Mouse (Mus musculus) MEL (cell line): ENCODE results near the gene Gm960. TPM values are rescaled to one million over a fixed set of nuclear protein-coding genes. Genes with fewer than 3 reads are reported as not detected.

Experiments used
- DNase-seq: peaks from one replicate; pipeline ENCODE4 v3.0.0; 2011; ENCODE audit warnings: low read depth, low spot score
- H3K27ac ChIP-seq: 2 replicates; pipeline ENCODE4 v1.5.1; 2012; ENCODE audit warnings: low read depth, mild to moderate bottlenecking, control low read depth, low read length, moderate library complexity; ENCODE audit not compliant: control insufficient read depth
- H3K27me3 ChIP-seq, 2 experiments: fragments of 150-350 bp in 1 of 2; sonication (generic) in 1 of 2; 2 replicates each; pipeline ENCODE4 v1.6.1; 2012; ENCODE audit warnings: low read length in 2 of 2, mild to moderate bottlenecking in 2 of 2, improper control_type of control experiment in 1 of 2, moderate library complexity in 1 of 2; ENCODE audit not compliant: insufficient read depth in 2 of 2, control insufficient read depth in 1 of 2
- H3K36me3 ChIP-seq, 2 experiments: 2 replicates each; pipeline ENCODE4 v1.6.1; 2012 to 2014; ENCODE audit warnings: low read length in 2 of 2, improper control_type of control experiment in 1 of 2, inconsistent platforms in 1 of 2, mild to moderate bottlenecking in 1 of 2; ENCODE audit not compliant: insufficient read depth in 2 of 2, control insufficient read depth in 1 of 2
- H3K4me1 ChIP-seq, 2 experiments: fragments of 150-350 bp in 1 of 2; sonication (generic) in 1 of 2; 2 replicates each; pipeline ENCODE4 v1.6.1; 2012; ENCODE audit warnings: low read length in 2 of 2, improper control_type of control experiment in 1 of 2, mild to moderate bottlenecking in 1 of 2; ENCODE audit not compliant: insufficient read depth in 2 of 2, control insufficient read depth in 1 of 2
- H3K4me3 ChIP-seq, 2 experiments: fragments of 150-350 bp in 1 of 2; sonication (generic) in 1 of 2; 2 replicates each; pipeline ENCODE4 v1.5.1; 2012; ENCODE audit warnings: low read depth in 2 of 2, low read length in 2 of 2, mild to moderate bottlenecking in 2 of 2, moderate library complexity in 2 of 2, control low read depth in 1 of 2, improper control_type of control experiment in 1 of 2; ENCODE audit not compliant: control insufficient read depth in 1 of 2, insufficient read depth in 1 of 2
- H3K79me2 ChIP-seq: 2 replicates; pipeline ENCODE4 v1.6.1; 2012; ENCODE audit warnings: mild to moderate bottlenecking, low read length, moderate library complexity; ENCODE audit not compliant: control insufficient read depth, poor library complexity, insufficient read depth
- H3K9ac ChIP-seq: 2 replicates; pipeline ENCODE4 v1.6.1; 2012; ENCODE audit warnings: low read depth, mild to moderate bottlenecking, control low read depth, low read length, moderate library complexity; ENCODE audit not compliant: control insufficient read depth, poor library complexity, severe bottlenecking
- H3K9me3 ChIP-seq: fragments of 150-350 bp; sonication (generic); replicated peaks from 2 replicates; pipeline ENCODE4 v1.6.1; 2012; ENCODE audit warnings: mild to moderate bottlenecking, low read length, improper control_type of control experiment, moderate library complexity; ENCODE audit not compliant: insufficient read depth
- CHD1 ChIP-seq: IDR thresholded peaks from 2 replicates; pipeline ENCODE4 v1.6.1; 2012; ENCODE audit warnings: low read depth, mild to moderate bottlenecking, inconsistent platforms, low read length, improper control_type of control experiment
- CHD2 ChIP-seq: IDR thresholded peaks from 2 replicates; pipeline ENCODE4 v1.6.1; 2011; ENCODE audit warnings: low read length, improper control_type of control experiment
- CTCF ChIP-seq, 3 experiments: IDR thresholded peaks in 2 of 3; conservative IDR thresholded peaks in 1 of 3; 2 replicates each; pipeline ENCODE4 v1.5.1; 2011 to 2012; ENCODE audit warnings: low read length in 3 of 3, low read depth in 2 of 3, mild to moderate bottlenecking in 2 of 3, improper control_type of control experiment in 1 of 3, inconsistent platforms in 1 of 3, mixed read lengths in 1 of 3, moderate library complexity in 1 of 3; ENCODE audit not compliant: control insufficient read depth in 1 of 3, insufficient read depth in 1 of 3, poor library complexity in 1 of 3, severe bottlenecking in 1 of 3
- ELF1 ChIP-seq: IDR thresholded peaks from 2 replicates; pipeline ENCODE4 v1.6.1; 2014; ENCODE audit warnings: low read depth, mild to moderate bottlenecking, inconsistent platforms, low read length, improper control_type of control experiment, moderate library complexity
- HCFC1 ChIP-seq: IDR thresholded peaks from 2 replicates; pipeline ENCODE4 v1.6.1; 2012; ENCODE audit warnings: low read depth, mild to moderate bottlenecking, inconsistent platforms, low read length, improper control_type of control experiment, moderate library complexity
- KAT2A ChIP-seq: conservative IDR thresholded peaks from 2 replicates; pipeline ENCODE4 v1.6.1; 2012; ENCODE audit warnings: low read depth, low read length, improper control_type of control experiment, inconsistent platforms
- MAX ChIP-seq: IDR thresholded peaks from 2 replicates; pipeline ENCODE4 v1.6.1; 2011; ENCODE audit warnings: low read length, improper control_type of control experiment
- MXI1 ChIP-seq: IDR thresholded peaks from 2 replicates; pipeline ENCODE4 v1.6.1; 2011; ENCODE audit warnings: mild to moderate bottlenecking, low read depth, low read length, improper control_type of control experiment
- NELFE ChIP-seq: IDR thresholded peaks from 2 replicates; pipeline ENCODE4 v1.6.1; 2011; ENCODE audit warnings: low read depth, low read length, improper control_type of control experiment
- NRF1 ChIP-seq: IDR thresholded peaks from 2 replicates; pipeline ENCODE4 v1.6.1; 2014; ENCODE audit warnings: low read depth, mild to moderate bottlenecking, inconsistent platforms, low read length, improper control_type of control experiment, moderate library complexity; ENCODE audit not compliant: poor library complexity, insufficient read depth, severe bottlenecking
- POLR2A ChIP-seq, 2 experiments: IDR thresholded peaks; 2 replicates each; pipeline ENCODE4 v1.6.1; 2011 to 2012; ENCODE audit warnings: low read length in 2 of 2, mild to moderate bottlenecking in 2 of 2, control low read depth in 1 of 2, improper control_type of control experiment in 1 of 2, low read depth in 1 of 2, moderate library complexity in 1 of 2; ENCODE audit not compliant: control insufficient read depth in 1 of 2, insufficient read depth in 1 of 2, poor library complexity in 1 of 2
- POLR2AphosphoS2 ChIP-seq: IDR thresholded peaks from 2 replicates; pipeline ENCODE4 v1.6.1; 2011; ENCODE audit warnings: low read length, improper control_type of control experiment
- POLR2AphosphoS5 ChIP-seq: IDR thresholded peaks from 2 replicates; pipeline ENCODE4 v1.6.1; 2012; ENCODE audit warnings: low read depth, borderline replicate concordance, mild to moderate bottlenecking, inconsistent platforms, low read length, moderate library complexity, mixed read lengths
- RAD21 ChIP-seq: IDR thresholded peaks from 2 replicates; pipeline ENCODE4 v1.6.1; 2011; ENCODE audit warnings: mild to moderate bottlenecking, low read depth, low read length, improper control_type of control experiment
- RCOR1 ChIP-seq: IDR thresholded peaks from 2 replicates; pipeline ENCODE4 v1.6.1; 2012; ENCODE audit warnings: low read depth, mild to moderate bottlenecking, inconsistent platforms, low read length, improper control_type of control experiment
- SIN3A ChIP-seq: IDR thresholded peaks from 2 replicates; pipeline ENCODE4 v1.6.1; 2012; ENCODE audit warnings: low read length, improper control_type of control experiment, inconsistent platforms
- TBP ChIP-seq: IDR thresholded peaks from 2 replicates; pipeline ENCODE4 v1.8.0; 2011; ENCODE audit warnings: low read depth, low read length, improper control_type of control experiment
- TCF12 ChIP-seq: IDR thresholded peaks from 2 replicates; pipeline ENCODE4 v1.6.1; 2014; ENCODE audit warnings: low read depth, mild to moderate bottlenecking, inconsistent platforms, low read length, improper control_type of control experiment, moderate library complexity
- UBTF ChIP-seq: IDR thresholded peaks from 2 replicates; pipeline ENCODE4 v1.6.1; 2012; ENCODE audit warnings: low read depth, mild to moderate bottlenecking, inconsistent platforms, low read length, improper control_type of control experiment, moderate library complexity, borderline replicate concordance; ENCODE audit not compliant: insufficient read depth
- USF1 ChIP-seq: IDR thresholded peaks from 2 replicates; pipeline ENCODE4 v1.6.1; 2014; ENCODE audit warnings: low read depth, mild to moderate bottlenecking, inconsistent platforms, low read length, improper control_type of control experiment, moderate library complexity
- USF2 ChIP-seq, 2 experiments: IDR thresholded peaks; 2 replicates each; pipeline ENCODE4 v1.6.1; 2011 to 2012; ENCODE audit warnings: improper control_type of control experiment in 2 of 2, low read length in 2 of 2, borderline replicate concordance in 1 of 2, inconsistent platforms in 1 of 2, low read depth in 1 of 2, mild to moderate bottlenecking in 1 of 2; ENCODE audit not compliant: insufficient read depth in 1 of 2
- ZKSCAN1 ChIP-seq: IDR thresholded peaks from 2 replicates; pipeline ENCODE4 v1.6.1; 2012; ENCODE audit warnings: low read depth, mild to moderate bottlenecking, inconsistent platforms, low read length, improper control_type of control experiment, moderate library complexity
- ZMIZ1 ChIP-seq: IDR thresholded peaks from 2 replicates; pipeline ENCODE4 v1.6.1; 2012; ENCODE audit warnings: low read depth, mild to moderate bottlenecking, inconsistent platforms, low read length, improper control_type of control experiment, moderate library complexity
- ZNF384 ChIP-seq: IDR thresholded peaks from 2 replicates; pipeline ENCODE4 v1.6.1; 2012; ENCODE audit warnings: low read depth, mild to moderate bottlenecking, inconsistent platforms, low read length, improper control_type of control experiment
- polyA plus RNA-seq, 2 experiments: library from polyadenylated mRNA; stranded (reverse) in 1 of 2; unstranded in 1 of 2; fragments of >175 nt in 1 of 2; fragments of >200 nt in 1 of 2; gene quantifications; 2 replicates each; pipeline versions ENCODE4 v1.2.1 to v1.2.4; 2012; ENCODE audit warnings: low replicate concordance in 2 of 2, low read depth in 1 of 2; ENCODE audit not compliant: insufficient read length in 2 of 2, insufficient read depth in 1 of 2, missing spikeins in 1 of 2
- total RNA-seq: library from RNA; depleted of rRNA; stranded (reverse); fragments of 300-350 nt; gene quantifications from 2 replicates; pipeline ENCODE4 v1.2.3, GENCODE M21; 2012

Gm960 gene
- total and polyA plus RNA-seq, 3 experiments = 2.1 to 2.3 TPM; not detected in 1

DNA sequence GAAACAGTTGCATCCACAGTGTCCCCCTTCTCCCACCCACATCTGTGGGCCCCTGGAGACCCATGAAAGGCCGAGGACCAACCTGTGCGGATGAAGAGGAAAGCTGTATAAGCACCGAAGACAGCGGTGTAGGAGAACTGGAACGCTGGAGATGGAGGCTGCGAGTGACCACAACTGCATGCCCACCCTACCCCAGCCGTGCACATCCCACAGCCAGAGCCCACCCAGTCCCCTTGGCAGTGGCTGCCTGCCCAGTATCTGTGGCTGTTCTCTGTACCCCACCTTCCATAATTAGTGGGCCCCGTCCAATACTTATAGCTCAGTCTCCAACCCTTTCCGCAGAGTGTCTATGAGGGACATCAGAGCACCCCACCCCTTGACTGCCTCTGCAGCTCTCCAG is 75.0 kb downstream of the Gm960 start:
- H3K27me3 ChIP-seq = no peaks in the 10 kb centered on the region
- H3K9ac ChIP-seq = no peak overlapping the region
- peaks cover 0 to 6% of the 10 kb centered on the region in 2 experiments; a peak in 2 of 4 replicates for H3K36me3 ChIP-seq
- no peak overlapping the region for H3K27ac ChIP-seq
- no peaks in the 10 kb centered on the region for H3K9me3 ChIP-seq
- peaks cover 18% of the 10 kb centered on the region for H3K79me2 ChIP-seq
- peaks cover 0 to 13% of the 10 kb centered on the region in 2 experiments; a peak in 3 of 4 replicates for H3K4me1 ChIP-seq
- no peak for DNase-seq
- no peak overlapping the region for H3K4me3 ChIP-seq
- TF ChIP-seq ZNF384 (no peak), MAX (no peak), RAD21 (no peak), ZKSCAN1 (no peak), SIN3A (no peak), KAT2A (no peak), CTCF (IDR thresholded peaks at IDR 0.05 in 2 of 3, conservative IDR thresholded peaks at IDR 0.05 in 1 of 3; ENCODE audit: control insufficient read depth in 1 of 3, insufficient read depth in 1 of 3, low read depth in 2 of 3, low read length in 3 of 3, poor library complexity in 1 of 3, severe bottlenecking in 1 of 3) (no peak), NELFE (no peak), TCF12 (no peak), MXI1 (no peak), TBP (no peak), CHD1 (no peak), CHD2 (no peak), POLR2AphosphoS5 (no peak), UBTF (no peak)

DNA sequence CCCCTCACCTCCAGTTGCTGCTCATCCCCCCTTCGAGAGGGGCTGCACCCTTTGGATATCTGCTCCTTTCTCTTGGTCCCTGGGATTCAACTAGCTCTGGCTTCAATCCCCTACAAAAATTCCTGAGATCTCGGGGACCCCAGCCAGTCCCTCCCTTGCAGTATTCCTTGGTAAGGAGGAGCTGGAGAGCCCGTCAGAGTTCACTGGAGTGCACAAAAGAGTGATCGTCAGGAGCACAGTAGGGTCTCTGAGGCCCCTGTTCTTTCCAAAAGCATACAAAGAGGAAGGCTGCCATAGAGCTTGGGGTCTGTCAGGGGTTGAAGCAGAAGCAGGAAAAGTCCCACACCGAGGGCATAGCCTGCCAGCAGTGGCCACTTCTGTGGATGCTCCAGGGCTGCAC is 75.7 kb downstream of the Gm960 start:
- TF ChIP-seq POLR2AphosphoS5 = no peak
- TF ChIP-seq MXI1 = no peak
- TF ChIP-seq ZMIZ1 = no peak
- no peak for TF ChIP-seq POLR2A (IDR thresholded peaks at IDR 0.05; ENCODE audit: control insufficient read depth in 1 of 2, insufficient read depth in 1 of 2, low read depth in 1 of 2, low read length in 2 of 2, poor library complexity in 1 of 2)
- no peak for TF ChIP-seq HCFC1
- TF ChIP-seq MAX = no peak
- TF ChIP-seq USF1 = no peak
- no peak for TF ChIP-seq RCOR1
- no peak for TF ChIP-seq ELF1
- no peak for TF ChIP-seq NRF1
- no peak for TF ChIP-seq USF2 (IDR thresholded peaks at IDR 0.05; ENCODE audit: borderline replicate concordance in 1 of 2, insufficient read depth in 1 of 2, low read depth in 1 of 2, low read length in 2 of 2)
- no peak for TF ChIP-seq POLR2AphosphoS2
- Histone ChIP-seq H3K36me3 (peaks cover 0 to 6% of the 10 kb centered on the region in 2 experiments; a peak in 2 of 4 replicates), H3K79me2 (peaks cover 18% of the 10 kb centered on the region), H3K4me1 (peaks cover 0 to 13% of the 10 kb centered on the region in 2 experiments; a peak in 3 of 4 replicates), H3K27ac (no peak overlapping the region), H3K4me3 (no peak overlapping the region), H3K9ac (no peak overlapping the region), H3K9me3 (no peaks in the 10 kb centered on the region), H3K27me3 (no peaks in the 10 kb centered on the region)
- no peak for DNase-seq
